Mouse (Mus musculus): Measurements from ENCODE around the gene Gm10320. TPM values are rescaled to one million over a fixed set of nuclear protein-coding genes. Genes with fewer than 3 reads are reported as not detected.

Gm10320 gene
- polyA plus RNA-seq, 1 experiment from 2014 or later: 1.1 TPM

DNA sequence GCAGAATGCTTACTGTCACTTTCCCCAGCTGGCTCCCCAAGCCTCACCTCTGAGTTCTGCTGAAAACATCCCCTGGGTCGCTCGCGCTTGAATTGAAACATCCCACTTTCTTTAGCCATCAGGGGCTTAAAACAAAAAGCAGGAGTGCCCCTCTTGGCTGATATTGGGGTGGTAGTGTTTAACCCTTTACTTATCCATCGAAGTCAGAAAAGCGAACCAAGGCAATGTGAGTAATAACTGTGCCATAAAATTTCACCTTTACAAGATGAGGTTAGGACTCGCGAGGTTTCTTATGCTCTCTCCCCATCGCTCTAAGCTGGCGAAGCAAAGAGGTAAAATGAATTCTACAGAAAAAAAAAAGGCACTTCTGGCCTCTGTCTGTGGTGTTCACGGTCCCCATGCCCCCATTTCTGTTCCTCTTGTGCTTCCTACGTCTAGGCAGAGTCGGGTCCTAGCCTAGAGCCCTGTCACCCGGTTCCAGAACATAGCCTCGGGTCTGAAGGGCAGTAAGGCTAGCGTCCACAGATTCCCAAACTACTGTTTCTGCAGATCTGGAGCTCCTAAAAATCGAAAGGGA is 10.5 kb upstream of the Gm10320 start:
- H3K4me1 ChIP-seq: peaks cover 58% of the 10 kb centered on the region
- H3K27ac ChIP-seq (replicated peaks): peak overlapping the region; percentile 74; the same call in 1 of the 2 replicates
- peaks cover 100% of the 10 kb centered on the region for H3K27me3 ChIP-seq (ENCODE audit: low read depth, poor library complexity, severe bottlenecking)
- under 1% methylated on average over 16 of the region's 16 CpGs for WGBS
- peak overlapping the region; percentile 60 for H3K4me3 ChIP-seq
- no peak for DNase-seq (ENCODE audit: low spot score)
- H3K36me3 ChIP-seq: no peaks in the 10 kb centered on the region
- H3K9me3 ChIP-seq (replicated peaks): no peaks in the 10 kb centered on the region

DNA sequence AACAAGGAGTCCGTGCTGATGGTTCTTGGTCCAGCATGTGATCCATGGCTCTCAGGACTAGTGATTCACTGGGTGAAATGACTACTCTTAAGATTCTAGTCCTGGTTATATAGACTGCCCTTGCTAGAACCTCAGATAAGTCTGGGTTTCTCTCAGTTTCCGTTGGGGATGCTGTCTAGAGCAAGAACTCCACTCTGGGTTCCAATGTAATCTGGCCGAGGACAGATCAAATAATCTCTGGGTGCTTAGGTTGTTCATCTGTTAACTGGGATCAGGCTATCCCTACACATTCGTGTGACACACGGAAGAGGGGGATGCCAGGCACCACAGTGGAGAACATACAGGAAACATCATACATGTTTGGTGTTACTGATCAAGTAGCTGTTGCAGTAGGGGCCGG is 9.5 kb upstream of the Gm10320 start:
- H3K36me3 ChIP-seq: no peaks in the 10 kb centered on the region
- WGBS: 6% methylated on average over 6 of the region's 6 CpGs
- H3K27ac ChIP-seq (replicated peaks): no peak overlapping the region
- peaks cover 100% of the 10 kb centered on the region for H3K27me3 ChIP-seq (ENCODE audit: low read depth, poor library complexity, severe bottlenecking)
- peak; percentile 37 for DNase-seq (ENCODE audit: low spot score)
- H3K4me1 ChIP-seq: peaks cover 66% of the 10 kb centered on the region
- H3K9me3 ChIP-seq (replicated peaks): no peaks in the 10 kb centered on the region
- no peak overlapping the region for H3K4me3 ChIP-seq

- no peak for DNase-seq (ENCODE audit: low spot score)
Observed at GRCm38 (mm10) chr13:98500471-98501125, 8.8 kb upstream of the Gm10320 start.

GRCm38 (mm10) chr13:98498561-98498960 is 6.8 kb upstream of the Gm10320 start:
- Histone ChIP-seq H3K27me3 (ENCODE audit: low read depth, poor library complexity, severe bottlenecking) (peaks cover 88% of the 10 kb centered on the region), H3K9me3 (replicated peaks) (no peaks in the 10 kb centered on the region), H3K4me3 (no peak overlapping the region), H3K4me1 (peaks cover 41% of the 10 kb centered on the region), H3K27ac (replicated peaks) (no peak overlapping the region), H3K36me3 (no peaks in the 10 kb centered on the region)
- DNase-seq (ENCODE audit: low spot score): no peak
- 51% methylated on average over 5 of the region's 5 CpGs for WGBS

More at GRCm38 (mm10) chr13:98500471-98501125, 8.8 kb upstream of the Gm10320 start:
- H3K4me1 ChIP-seq: peaks cover 61% of the 10 kb centered on the region
- WGBS: 23% methylated on average over 13 of the region's 13 CpGs
- peaks cover 96% of the 10 kb centered on the region for H3K27me3 ChIP-seq (ENCODE audit: low read depth, poor library complexity, severe bottlenecking)
- no peak overlapping the region for H3K4me3 ChIP-seq
- no peaks in the 10 kb centered on the region for H3K36me3 ChIP-seq
- no peak overlapping the region for H3K27ac ChIP-seq (replicated peaks)
- no peaks in the 10 kb centered on the region for H3K9me3 ChIP-seq (replicated peaks)

DNA sequence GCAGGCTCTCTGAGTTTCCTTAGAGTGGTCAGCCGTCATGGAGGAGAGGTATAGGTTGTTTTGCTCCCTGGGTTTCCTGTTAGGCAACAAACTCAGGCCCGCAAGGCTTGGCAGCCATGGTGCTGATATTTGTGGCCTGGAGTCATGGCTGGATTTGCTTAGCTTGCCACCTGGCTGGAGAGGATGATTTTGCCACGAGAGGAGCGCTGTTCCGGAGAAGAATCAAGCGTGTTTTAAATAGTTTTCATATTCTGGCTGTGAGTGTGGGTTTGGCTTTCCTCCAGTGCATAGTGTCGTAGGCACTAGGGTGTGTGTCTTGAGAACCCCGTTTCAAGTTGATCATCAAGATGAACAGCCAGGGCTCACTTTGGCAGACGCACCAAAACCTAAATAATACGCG is 6.3 kb upstream of the Gm10320 start:
- Histone ChIP-seq H3K4me1 (peaks cover 36% of the 10 kb centered on the region), H3K27ac (replicated peaks) (no peak overlapping the region), H3K36me3 (no peaks in the 10 kb centered on the region), H3K4me3 (no peak overlapping the region), H3K27me3 (ENCODE audit: low read depth, poor library complexity, severe bottlenecking) (peaks cover 88% of the 10 kb centered on the region), H3K9me3 (replicated peaks) (no peaks in the 10 kb centered on the region)
- 74% methylated on average over 11 of the region's 11 CpGs for WGBS
- DNase-seq (ENCODE audit: low spot score): no peak

GRCm38 (mm10) chr13:98496917-98497870 is 5.4 kb upstream of the Gm10320 start:
- H3K36me3 ChIP-seq: no peaks in the 10 kb centered on the region
- no peak overlapping the region for H3K27ac ChIP-seq (replicated peaks)
- 0 out of 2 replicates have a peak overlapping the region, but pooled peaks have one; percentile 5 for H3K4me3 ChIP-seq
- H3K9me3 ChIP-seq (replicated peaks): no peaks in the 10 kb centered on the region
- H3K4me1 ChIP-seq: peaks cover 27% of the 10 kb centered on the region
- peaks cover 86% of the 10 kb centered on the region for H3K27me3 ChIP-seq (ENCODE audit: low read depth, poor library complexity, severe bottlenecking)
- DNase-seq (ENCODE audit: low spot score): peak; percentile 49
- WGBS: 23% methylated on average over 16 of the region's 16 CpGs

GRCm38 (mm10) chr13:98494492-98495064 is 2.8 kb upstream of the Gm10320 start:
- peaks cover 13% of the 10 kb centered on the region for H3K4me1 ChIP-seq
- H3K27ac ChIP-seq (replicated peaks): no peak overlapping the region
- WGBS: 73% methylated on average over 7 of the region's 8 CpGs
- H3K4me3 ChIP-seq: no peak overlapping the region
- no peaks in the 10 kb centered on the region for H3K9me3 ChIP-seq (replicated peaks)
- H3K36me3 ChIP-seq: no peaks in the 10 kb centered on the region
- no peak for DNase-seq (ENCODE audit: low spot score)
- H3K27me3 ChIP-seq (ENCODE audit: low read depth, poor library complexity, severe bottlenecking): peaks cover 60% of the 10 kb centered on the region

GRCm38 (mm10) chr13:98492569-98493255 is 911 bp upstream of the Gm10320 start:
- WGBS: 61% methylated on average over 9 of the region's 9 CpGs
- Histone ChIP-seq H3K4me1 (peaks cover 12% of the 10 kb centered on the region), H3K27ac (replicated peaks) (no peak overlapping the region), H3K36me3 (no peaks in the 10 kb centered on the region), H3K4me3 (no peak overlapping the region), H3K27me3 (ENCODE audit: low read depth, poor library complexity, severe bottlenecking) (peaks cover 41% of the 10 kb centered on the region), H3K9me3 (replicated peaks) (no peaks in the 10 kb centered on the region)
- no peak for DNase-seq (ENCODE audit: low spot score)

DNA sequence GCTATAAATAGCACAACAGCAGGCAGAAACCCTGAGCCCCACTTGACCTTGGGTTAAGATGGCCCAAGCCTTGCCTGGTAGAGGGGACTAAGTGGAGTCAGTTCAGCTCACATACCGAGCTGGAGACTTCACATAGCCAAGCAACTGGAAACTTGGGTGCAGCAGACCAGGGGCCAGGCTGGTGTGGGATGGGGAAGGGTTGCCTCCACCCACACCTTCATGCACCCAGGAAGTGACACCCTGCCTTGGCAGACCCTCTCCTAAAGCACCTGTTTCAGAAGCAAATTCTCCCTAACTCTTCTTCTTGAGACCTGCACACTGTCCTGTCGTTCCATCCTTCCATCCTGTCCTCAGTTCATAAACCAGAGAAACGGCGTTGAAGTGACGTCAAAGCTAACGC is 5.1 kb downstream of the Gm10320 start:
- H3K36me3 ChIP-seq: no peaks in the 10 kb centered on the region
- WGBS: 91% methylated on average over 6 of the region's 6 CpGs
- no peaks in the 10 kb centered on the region for H3K9me3 ChIP-seq (replicated peaks)
- no peak for DNase-seq (ENCODE audit: low spot score)
- H3K27ac ChIP-seq (replicated peaks): no peak overlapping the region
- no peak overlapping the region for H3K4me3 ChIP-seq
- H3K4me1 ChIP-seq: no peaks in the 10 kb centered on the region
- H3K27me3 ChIP-seq (ENCODE audit: low read depth, poor library complexity, severe bottlenecking): no peaks in the 10 kb centered on the region

GRCm38 (mm10) chr13:98486161-98486560 is 5.6 kb downstream of the Gm10320 start:
- Histone ChIP-seq H3K4me3 (no peak overlapping the region), H3K36me3 (no peaks in the 10 kb centered on the region), H3K9me3 (replicated peaks) (no peaks in the 10 kb centered on the region), H3K27ac (replicated peaks) (no peak overlapping the region), H3K27me3 (ENCODE audit: low read depth, poor library complexity, severe bottlenecking) (no peaks in the 10 kb centered on the region), H3K4me1 (no peaks in the 10 kb centered on the region)
- WGBS: 85% methylated on average over 3 of the region's 3 CpGs
- DNase-seq (ENCODE audit: low spot score): no peak

GRCm38 (mm10) chr13:98485440-98485839 is 6.4 kb downstream of the Gm10320 start:
- DNase-seq (ENCODE audit: low spot score): no peak
- H3K27me3 ChIP-seq (ENCODE audit: low read depth, poor library complexity, severe bottlenecking): no peaks in the 10 kb centered on the region
- H3K4me3 ChIP-seq: no peak overlapping the region
- no peaks in the 10 kb centered on the region for H3K9me3 ChIP-seq (replicated peaks)
- no peaks in the 10 kb centered on the region for H3K36me3 ChIP-seq
- H3K27ac ChIP-seq (replicated peaks): no peak overlapping the region
- 77% methylated on average over 5 of the region's 5 CpGs for WGBS
- no peaks in the 10 kb centered on the region for H3K4me1 ChIP-seq

DNA sequence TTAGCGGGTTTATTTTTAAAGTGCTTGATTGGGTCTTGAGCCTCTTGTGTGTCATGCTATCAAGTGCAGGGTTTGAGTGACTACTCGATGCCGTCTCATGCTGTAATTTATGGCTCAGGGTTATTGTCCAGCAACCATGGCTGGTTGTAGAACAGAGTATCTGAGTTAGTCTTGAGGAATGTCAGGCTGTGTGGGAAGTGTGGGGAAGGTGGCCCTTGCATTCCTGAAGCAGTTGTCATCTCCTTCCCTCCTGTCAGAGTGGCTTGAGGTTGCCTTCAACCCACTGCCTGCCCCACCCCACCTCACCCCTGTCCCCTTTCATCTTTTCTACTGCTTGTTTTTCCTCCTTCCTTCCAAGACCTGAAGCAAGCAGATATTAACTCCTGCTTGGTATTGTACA is 13.8 kb downstream of the Gm10320 start:
- H3K9me3 ChIP-seq (replicated peaks): no peaks in the 10 kb centered on the region
- peaks cover 20% of the 10 kb centered on the region for H3K4me1 ChIP-seq
- H3K4me3 ChIP-seq: no peak overlapping the region
- peaks cover 21% of the 10 kb centered on the region for H3K27me3 ChIP-seq (ENCODE audit: low read depth, poor library complexity, severe bottlenecking)
- no peak overlapping the region for H3K27ac ChIP-seq (replicated peaks)
- no peaks in the 10 kb centered on the region for H3K36me3 ChIP-seq
- WGBS: 89% methylated on average over 3 of the region's 3 CpGs
- DNase-seq (ENCODE audit: low spot score): no peak

All from midbrain, embryonic 10.5 days (tissue).